Mouse (Mus musculus): ENCODE results near the gene Hbb-bh1. TPM values are rescaled to one million over a fixed set of nuclear protein-coding genes. Genes with fewer than 3 reads are reported as not detected.

Hbb-bh1 gene
- total and polyA plus RNA-seq, 3 experiments = 0.15 TPM; not detected in 2

- Histone ChIP-seq H3K27ac (ENCODE audit: control insufficient read depth, low read depth, low read length) (peak overlapping the region; percentile 97), H3K36me3 (ENCODE audit: control insufficient read depth in 1 of 2, insufficient read depth in 2 of 2, low read length in 2 of 2) (peaks cover 0 to 31% of the 10 kb centered on the region in 2 experiments; a peak in 2 of 4 replicates), H3K4me1 (ENCODE audit: control insufficient read depth in 1 of 2, insufficient read depth in 2 of 2, low read length in 2 of 2) (peaks cover 23 to 26% of the 10 kb centered on the region in 2 experiments)
Measured at GRCm38 (mm10) chr7:103810746-103811145, 32.2 kb downstream of the Hbb-bh1 start.

GRCm38 (mm10) chr7:103810296-103810695 is 32.7 kb downstream of the Hbb-bh1 start:
- DNase-seq (ENCODE audit: low read depth, low spot score) = peak; percentile 81
- H3K36me3 ChIP-seq (ENCODE audit: control insufficient read depth in 1 of 2, insufficient read depth in 2 of 2, low read length in 2 of 2) = peaks cover 0 to 31% of the 10 kb centered on the region in 2 experiments; a peak in 2 of 4 replicates
- peaks cover 23 to 26% of the 10 kb centered on the region in 2 experiments for H3K4me1 ChIP-seq (ENCODE audit: control insufficient read depth in 1 of 2, insufficient read depth in 2 of 2, low read length in 2 of 2)
- peak; percentile 38; the same call in 1 of the 2 replicates for TF ChIP-seq GATA1 (IDR thresholded peaks at IDR 0.05; ENCODE audit: low read depth, low read length)
- TF ChIP-seq TAL1 (IDR thresholded peaks at IDR 0.05; ENCODE audit: low read length) = peak; percentile 52; the same call in 1 of the 2 replicates
- no peak for TF ChIP-seq USF2 (IDR thresholded peaks at IDR 0.05; ENCODE audit: borderline replicate concordance in 1 of 2, insufficient read depth in 1 of 2, low read depth in 1 of 2, low read length in 2 of 2)
- TF ChIP-seq UBTF (IDR thresholded peaks at IDR 0.05; ENCODE audit: borderline replicate concordance, insufficient read depth, low read depth, low read length) = no peak
- TF ChIP-seq USF1 (IDR thresholded peaks at IDR 0.05; ENCODE audit: low read depth, low read length) = no peak
- TF ChIP-seq RCOR1 (IDR thresholded peaks at IDR 0.05; ENCODE audit: low read depth, low read length) = peak; percentile 48
- TF ChIP-seq JUND (IDR thresholded peaks at IDR 0.05; ENCODE audit: low read depth, low read length) = no peak
- peak; percentile 75 for TF ChIP-seq MYC (IDR thresholded peaks at IDR 0.05; ENCODE audit: low read depth, low read length)
- TF ChIP-seq MXI1 (IDR thresholded peaks at IDR 0.05; ENCODE audit: low read depth, low read length) = peak; percentile 67; the same call in 1 of the 2 replicates
- 0 out of 2 replicates have a peak, but pooled peaks have one; percentile 14 for TF ChIP-seq MAFK (IDR thresholded peaks at IDR 0.05; ENCODE audit: borderline replicate concordance, low read depth, low read length)
- peak; percentile 56; the same call in 1 of the 2 replicates for TF ChIP-seq TCF12 (IDR thresholded peaks at IDR 0.05; ENCODE audit: low read depth, low read length)
- peak; percentile 50 to 72 for TF ChIP-seq EP300 (IDR thresholded peaks at IDR 0.05; ENCODE audit: low read depth in 1 of 2, low read length in 2 of 2)
- no peak for TF ChIP-seq GABPA (IDR thresholded peaks at IDR 0.05; ENCODE audit: low read depth, low read length)
- TF ChIP-seq POLR2AphosphoS2 (IDR thresholded peaks at IDR 0.05; ENCODE audit: low read length) = no peak
- TF ChIP-seq ETS1 (IDR thresholded peaks at IDR 0.05; ENCODE audit: low read depth, low read length) = peak; percentile 77
- peak; percentile 18; the same call in 1 of the 2 replicates for TF ChIP-seq MAX (IDR thresholded peaks at IDR 0.05; ENCODE audit: low read length)
- TF ChIP-seq SIN3A (IDR thresholded peaks at IDR 0.05; ENCODE audit: low read length) = peak; percentile 62; the same call in 1 of the 2 replicates
- no peaks in the 10 kb centered on the region for H3K9me3 ChIP-seq (replicated peaks; ENCODE audit: insufficient read depth, low read length)
- H3K79me2 ChIP-seq (ENCODE audit: control insufficient read depth, insufficient read depth, low read length, poor library complexity) = no peaks in the 10 kb centered on the region
- H3K4me3 ChIP-seq (ENCODE audit: control insufficient read depth in 1 of 2, insufficient read depth in 1 of 2, low read depth in 2 of 2, low read length in 2 of 2) = no peak overlapping the region
- H3K27ac ChIP-seq (ENCODE audit: control insufficient read depth, low read depth, low read length) = peak overlapping the region; percentile 98
- no peaks in the 10 kb centered on the region for H3K27me3 ChIP-seq (ENCODE audit: control insufficient read depth in 1 of 2, insufficient read depth in 2 of 2, low read length in 2 of 2)
- peak overlapping the region; percentile 14; the same call in 1 of the 2 replicates for H3K9ac ChIP-seq (ENCODE audit: control insufficient read depth, low read depth, low read length, poor library complexity, severe bottlenecking)

More at GRCm38 (mm10) chr7:103810746-103811145, 32.2 kb downstream of the Hbb-bh1 start:
- Histone ChIP-seq H3K9me3 (replicated peaks; ENCODE audit: insufficient read depth, low read length) (no peaks in the 10 kb centered on the region), H3K27me3 (ENCODE audit: control insufficient read depth in 1 of 2, insufficient read depth in 2 of 2, low read length in 2 of 2) (no peaks in the 10 kb centered on the region), H3K79me2 (ENCODE audit: control insufficient read depth, insufficient read depth, low read length, poor library complexity) (no peaks in the 10 kb centered on the region), H3K9ac (ENCODE audit: control insufficient read depth, low read depth, low read length, poor library complexity, severe bottlenecking) (peak overlapping the region; percentile 55), H3K4me3 (ENCODE audit: control insufficient read depth in 1 of 2, insufficient read depth in 1 of 2, low read depth in 2 of 2, low read length in 2 of 2) (no peak overlapping the region)
- no peak for TF ChIP-seq MYB (IDR thresholded peaks at IDR 0.05; ENCODE audit: low read depth, low read length)
- TF ChIP-seq NELFE (IDR thresholded peaks at IDR 0.05; ENCODE audit: low read depth, low read length) = no peak
- TF ChIP-seq CTCF (IDR thresholded peaks at IDR 0.05 in 2 of 3, conservative IDR thresholded peaks at IDR 0.05 in 1 of 3; ENCODE audit: control insufficient read depth in 1 of 3, insufficient read depth in 1 of 3, low read depth in 2 of 3, low read length in 3 of 3, poor library complexity in 1 of 3, severe bottlenecking in 1 of 3) = no peak
- TF ChIP-seq MAX (IDR thresholded peaks at IDR 0.05; ENCODE audit: low read length) = no peak
- no peak for TF ChIP-seq JUND (IDR thresholded peaks at IDR 0.05; ENCODE audit: low read depth, low read length)
- no peak for TF ChIP-seq RCOR1 (IDR thresholded peaks at IDR 0.05; ENCODE audit: low read depth, low read length)
- no peak for TF ChIP-seq KAT2A (conservative IDR thresholded peaks at IDR 0.05; ENCODE audit: low read depth, low read length)
- TF ChIP-seq GATA1 (IDR thresholded peaks at IDR 0.05; ENCODE audit: low read depth, low read length) = no peak
- no peak for TF ChIP-seq GABPA (IDR thresholded peaks at IDR 0.05; ENCODE audit: low read depth, low read length)
- TF ChIP-seq MXI1 (IDR thresholded peaks at IDR 0.05; ENCODE audit: low read depth, low read length) = no peak
- TF ChIP-seq RAD21 (IDR thresholded peaks at IDR 0.05; ENCODE audit: low read depth, low read length) = no peak
- peak; percentile 44 for DNase-seq (ENCODE audit: low read depth, low spot score)
